Mouse (Mus musculus) layer of hippocampus, postnatal 14 days (tissue): ENCODE results near the gene Fam71f1. TPM values are rescaled to one million over a fixed set of nuclear protein-coding genes. Genes with fewer than 3 reads are reported as not detected.

Source experiments
- total RNA-seq, 2 experiments: library from RNA; stranded (reverse); gene quantifications; 2 replicates each; pipeline ENCODE4 v1.2.3; 2021

Fam71f1 gene
- total RNA-seq, 2 experiments from 2014 or later, result not detected

Other genes starting within 250 kb of the Fam71f1 start
- gene Rbm28, start 154.1 kb upstream of the Fam71f1 start, total RNA-seq, result 10 to 100 TPM; 36.1 to 36.3 TPM
- gene Prrt4, start 139.6 kb upstream of the Fam71f1 start, total RNA-seq, result 1 to 10 TPM; 4.8 TPM
- gene Impdh1, start 102.8 kb upstream of the Fam71f1 start, total RNA-seq, result 10 to 100 TPM; 59.5 to 62.0 TPM
- 1 to 10 TPM; 5.9 to 6.4 TPM for gene Hilpda, start 46.7 kb upstream of the Fam71f1 start, total RNA-seq
- under 1 TPM in 1 of 2 experiments, not detected in 1; 0.43 TPM for gene Fam71f2, start 39.5 kb upstream of the Fam71f1 start, total RNA-seq
- 10 to 100 TPM; 89.6 to 95.9 TPM for gene Calu, start 28.9 kb downstream of the Fam71f1 start, total RNA-seq
- gene Opn1sw, start 69.3 kb downstream of the Fam71f1 start, total RNA-seq, result under 1 TPM; 0.26 to 0.35 TPM
- 10 to 100 TPM; 60.0 to 66.7 TPM for gene Ccdc136, start 77.2 kb downstream of the Fam71f1 start, total RNA-seq
- 1 to 10 TPM; 1.8 to 3.2 TPM for gene Flnc, start 114.1 kb downstream of the Fam71f1 start, total RNA-seq
- gene Atp6v1f, start 148.6 kb downstream of the Fam71f1 start, total RNA-seq, result 100 to 1,000 TPM; 234 to 240 TPM
- gene Atp6v1fnb, start 152.3 kb downstream of the Fam71f1 start, total RNA-seq, result under 1 TPM in 1 of 2 experiments, not detected in 1; 0.85 TPM
- 1 to 10 TPM; 6.8 to 7.5 TPM for gene Kcp, start 188.8 kb downstream of the Fam71f1 start, total RNA-seq
- 1 to 10 TPM; 3.5 to 3.7 TPM for gene Irf5, start 207.5 kb downstream of the Fam71f1 start, total RNA-seq